Mouse (Mus musculus): ENCODE results near the gene Nsfl1c. TPM values are rescaled to one million over a fixed set of nuclear protein-coding genes. Genes with fewer than 3 reads are reported as not detected.
A peak's percentile ranks its signal among the peaks of the same experiment; 100 is the strongest.
"Not testable (repeated sequence)": the region's sequence is repeated elsewhere in the genome, so short reads cannot be mapped to it uniquely, and the experiment has no call there.

Gene Nsfl1c
- polyA plus RNA-seq (2014; fragmentation: Nextera tagmentation; extraction: Ambion mirVana) = 198 and 253 TPM in 2 replicates

DNA sequence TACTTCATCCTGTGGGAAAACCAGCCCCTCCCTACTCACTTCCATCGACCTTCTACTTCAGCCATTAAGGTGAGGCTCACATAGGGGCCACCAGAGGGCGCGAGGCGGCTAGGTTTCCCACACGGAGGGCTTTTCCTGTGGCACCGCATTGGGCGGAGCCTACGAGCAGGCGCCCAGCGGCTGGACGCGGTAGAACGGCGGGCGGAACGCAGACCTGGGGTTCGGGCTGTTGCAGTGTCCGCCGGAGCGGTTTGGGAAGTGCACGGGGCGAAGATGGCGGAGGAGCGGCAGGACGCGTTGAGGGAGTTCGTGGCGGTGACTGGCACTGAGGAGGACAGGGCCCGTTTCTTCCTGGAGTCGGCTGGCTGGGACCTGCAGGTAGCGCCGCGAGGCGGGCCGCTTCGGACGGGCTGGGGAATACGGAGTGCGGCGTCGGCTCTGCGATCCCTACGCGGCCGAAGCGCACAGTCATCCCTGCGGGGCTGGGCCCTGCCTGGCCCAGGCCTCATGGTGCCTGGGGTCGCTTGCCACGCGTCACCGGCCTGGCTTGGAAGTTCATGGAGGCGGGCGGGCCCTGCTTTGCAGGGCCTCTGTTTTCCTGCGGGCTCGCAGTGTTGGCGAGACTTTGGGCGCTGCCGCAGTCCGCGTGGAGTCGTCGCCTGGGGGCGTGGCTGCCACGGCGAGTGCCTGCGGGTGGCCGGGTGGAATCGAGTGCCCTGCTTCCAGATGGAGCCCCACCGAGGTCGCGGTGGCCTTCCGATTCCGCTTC, at the start of gene Nsfl1c:
Nsfl1c (plus strand) TSS at position 148 of the 769 bp plus-strand sequence.
- WGBS = under 1% methylated on average over 72 of the region's 73 CpGs
- no peaks in the 10 kb centered on the region for H3K9me3 ChIP-seq (ENCODE audit: control insufficient read depth, low read length)

GRCm38 (mm10) chr2:151476053-151476452, 17.9 kb upstream of the Nsfl1c start, which contains the start of gene 4921509C19Rik:
TSS of gene 4921509C19Rik (minus strand) at chr2:151476153.
- not testable (repeated sequence) for H3K27me3 ChIP-seq (ENCODE audit: control insufficient read depth, insufficient read depth, low read length); H3K4me3 ChIP-seq (ENCODE audit: low read length); H3K9ac ChIP-seq (ENCODE audit: low read depth, low read length); ATAC-seq (ENCODE audit: low FRiP score, low TSS enrichment); H3K27ac ChIP-seq (ENCODE audit: low read depth, low read length); H3K36me3 ChIP-seq (ENCODE audit: control insufficient read depth, insufficient read depth, low read length); H3K4me1 ChIP-seq (ENCODE audit: control insufficient read depth, insufficient read depth, low read length); H3K9me3 ChIP-seq (ENCODE audit: control insufficient read depth, low read length); H3K4me2 ChIP-seq (replicated peaks; ENCODE audit: low read depth, low read length)
- 89% methylated on average over 5 of the region's 5 CpGs for WGBS

More for the DNA sequence above, at the start of gene Nsfl1c:
- no peaks in the 10 kb centered on the region for H3K27me3 ChIP-seq (ENCODE audit: control insufficient read depth, insufficient read depth, low read length)
- peak within 1 kb of the TSS; percentile 88 for H3K9ac ChIP-seq (ENCODE audit: low read depth, low read length)
- H3K4me2 ChIP-seq (replicated peaks; ENCODE audit: low read depth, low read length) = peak within 1 kb of the TSS; percentile 76
- peak; percentile 100 for ATAC-seq (ENCODE audit: low FRiP score, low TSS enrichment)
- H3K4me3 ChIP-seq (ENCODE audit: low read length) = peak within 1 kb of the TSS; percentile 94
- H3K27ac ChIP-seq (ENCODE audit: low read depth, low read length) = no peak within 1 kb of the TSS
- peaks cover 5% of the 10 kb centered on the region; the same call in 1 of the 2 replicates for H3K4me1 ChIP-seq (ENCODE audit: control insufficient read depth, insufficient read depth, low read length)
- peaks cover 23% of the 10 kb centered on the region for H3K36me3 ChIP-seq (ENCODE audit: control insufficient read depth, insufficient read depth, low read length)

- no peak overlapping the region for H3K4me2 ChIP-seq (replicated peaks; ENCODE audit: low read depth, low read length)
- H3K4me3 ChIP-seq (ENCODE audit: low read length) = no peak overlapping the region
- H3K4me1 ChIP-seq (ENCODE audit: control insufficient read depth, insufficient read depth, low read length) = no peaks in the 10 kb centered on the region
- H3K27ac ChIP-seq (ENCODE audit: low read depth, low read length) = no peak overlapping the region
- H3K9ac ChIP-seq (ENCODE audit: low read depth, low read length) = no peak overlapping the region
- H3K27me3 ChIP-seq (ENCODE audit: control insufficient read depth, insufficient read depth, low read length) = no peaks in the 10 kb centered on the region
- H3K9me3 ChIP-seq (ENCODE audit: control insufficient read depth, low read length) = no peaks in the 10 kb centered on the region
- ATAC-seq (ENCODE audit: low FRiP score, low TSS enrichment) = no peak
- H3K36me3 ChIP-seq (ENCODE audit: control insufficient read depth, insufficient read depth, low read length) = no peaks in the 10 kb centered on the region
These were observed 7.5 kb upstream of the Nsfl1c start for GRCm38 (mm10) chr2:151486496-151486895.

GRCm38 (mm10) chr2:151498358-151498757, 4.4 kb downstream of the Nsfl1c start:
- Histone ChIP-seq H3K4me3 (ENCODE audit: low read length) (no peak overlapping the region), H3K9me3 (ENCODE audit: control insufficient read depth, low read length) (no peaks in the 10 kb centered on the region), H3K27me3 (ENCODE audit: control insufficient read depth, insufficient read depth, low read length) (no peaks in the 10 kb centered on the region), H3K36me3 (ENCODE audit: control insufficient read depth, insufficient read depth, low read length) (peaks cover 55% of the 10 kb centered on the region), H3K4me2 (replicated peaks; ENCODE audit: low read depth, low read length) (no peak overlapping the region), H3K9ac (ENCODE audit: low read depth, low read length) (no peak overlapping the region), H3K4me1 (ENCODE audit: control insufficient read depth, insufficient read depth, low read length) (peaks cover 5% of the 10 kb centered on the region; the same call in 1 of the 2 replicates), H3K27ac (ENCODE audit: low read depth, low read length) (no peak overlapping the region)
- 67% methylated on average over 3 of the region's 3 CpGs for WGBS
- ATAC-seq (ENCODE audit: low FRiP score, low TSS enrichment) = no peak

GRCm38 (mm10) chr2:151500442-151501007, 6.5 kb downstream of the Nsfl1c start:
- no peaks in the 10 kb centered on the region for H3K9me3 ChIP-seq (ENCODE audit: control insufficient read depth, low read length)
- no peaks in the 10 kb centered on the region for H3K27me3 ChIP-seq (ENCODE audit: control insufficient read depth, insufficient read depth, low read length)
- H3K4me2 ChIP-seq (replicated peaks; ENCODE audit: low read depth, low read length) = no peak overlapping the region
- 92% methylated on average over 6 of the region's 6 CpGs for WGBS
- no peaks in the 10 kb centered on the region for H3K4me1 ChIP-seq (ENCODE audit: control insufficient read depth, insufficient read depth, low read length)
- H3K27ac ChIP-seq (ENCODE audit: low read depth, low read length) = no peak overlapping the region
- no peak overlapping the region for H3K4me3 ChIP-seq (ENCODE audit: low read length)
- H3K36me3 ChIP-seq (ENCODE audit: control insufficient read depth, insufficient read depth, low read length) = peaks cover 74% of the 10 kb centered on the region
- no peak for ATAC-seq (ENCODE audit: low FRiP score, low TSS enrichment)
- H3K9ac ChIP-seq (ENCODE audit: low read depth, low read length) = no peak overlapping the region

- Histone ChIP-seq H3K4me3 (ENCODE audit: low read length) (no peak overlapping the region), H3K27me3 (ENCODE audit: control insufficient read depth, insufficient read depth, low read length) (no peaks in the 10 kb centered on the region), H3K9ac (ENCODE audit: low read depth, low read length) (no peak overlapping the region), H3K27ac (ENCODE audit: low read depth, low read length) (no peak overlapping the region), H3K4me1 (ENCODE audit: control insufficient read depth, insufficient read depth, low read length) (no peaks in the 10 kb centered on the region), H3K9me3 (ENCODE audit: control insufficient read depth, low read length) (no peaks in the 10 kb centered on the region), H3K4me2 (replicated peaks; ENCODE audit: low read depth, low read length) (no peak overlapping the region), H3K36me3 (ENCODE audit: control insufficient read depth, insufficient read depth, low read length) (peaks cover 82% of the 10 kb centered on the region)
- no peak for ATAC-seq (ENCODE audit: low FRiP score, low TSS enrichment)
- 90% methylated on average over 4 of the region's 4 CpGs for WGBS
These were observed 10.2 kb downstream of the Nsfl1c start for GRCm38 (mm10) chr2:151504226-151504625.

DNA sequence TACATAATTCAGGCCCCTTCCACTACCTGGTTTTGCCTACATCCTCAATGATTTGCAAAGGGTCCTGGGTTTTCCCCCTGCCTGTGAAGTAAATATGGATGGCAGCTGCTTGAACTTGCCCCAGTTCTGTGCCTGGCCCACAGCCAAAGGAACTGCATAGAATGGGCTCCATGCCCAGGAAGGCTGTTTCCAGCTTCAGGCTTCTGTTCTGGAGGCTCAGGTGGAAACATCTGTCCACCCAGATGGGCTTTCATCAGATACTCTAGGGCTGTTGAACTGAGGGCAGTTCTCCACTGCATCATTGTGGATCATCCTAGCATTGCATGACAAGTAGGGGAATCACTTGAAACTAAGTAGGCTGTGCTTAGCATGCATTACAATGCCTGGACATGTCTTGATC, 18.2 kb downstream of the Nsfl1c start:
- no peak overlapping the region for H3K9ac ChIP-seq (ENCODE audit: low read depth, low read length)
- H3K4me2 ChIP-seq (replicated peaks; ENCODE audit: low read depth, low read length) = no peak overlapping the region
- no peak overlapping the region for H3K4me3 ChIP-seq (ENCODE audit: low read length)
- H3K4me1 ChIP-seq (ENCODE audit: control insufficient read depth, insufficient read depth, low read length) = no peaks in the 10 kb centered on the region
- no peaks in the 10 kb centered on the region for H3K9me3 ChIP-seq (ENCODE audit: control insufficient read depth, low read length)
- H3K36me3 ChIP-seq (ENCODE audit: control insufficient read depth, insufficient read depth, low read length) = peaks cover 85% of the 10 kb centered on the region
- no peak overlapping the region for H3K27ac ChIP-seq (ENCODE audit: low read depth, low read length)
- no peak for ATAC-seq (ENCODE audit: low FRiP score, low TSS enrichment)
- no peaks in the 10 kb centered on the region for H3K27me3 ChIP-seq (ENCODE audit: control insufficient read depth, insufficient read depth, low read length)

DNA sequence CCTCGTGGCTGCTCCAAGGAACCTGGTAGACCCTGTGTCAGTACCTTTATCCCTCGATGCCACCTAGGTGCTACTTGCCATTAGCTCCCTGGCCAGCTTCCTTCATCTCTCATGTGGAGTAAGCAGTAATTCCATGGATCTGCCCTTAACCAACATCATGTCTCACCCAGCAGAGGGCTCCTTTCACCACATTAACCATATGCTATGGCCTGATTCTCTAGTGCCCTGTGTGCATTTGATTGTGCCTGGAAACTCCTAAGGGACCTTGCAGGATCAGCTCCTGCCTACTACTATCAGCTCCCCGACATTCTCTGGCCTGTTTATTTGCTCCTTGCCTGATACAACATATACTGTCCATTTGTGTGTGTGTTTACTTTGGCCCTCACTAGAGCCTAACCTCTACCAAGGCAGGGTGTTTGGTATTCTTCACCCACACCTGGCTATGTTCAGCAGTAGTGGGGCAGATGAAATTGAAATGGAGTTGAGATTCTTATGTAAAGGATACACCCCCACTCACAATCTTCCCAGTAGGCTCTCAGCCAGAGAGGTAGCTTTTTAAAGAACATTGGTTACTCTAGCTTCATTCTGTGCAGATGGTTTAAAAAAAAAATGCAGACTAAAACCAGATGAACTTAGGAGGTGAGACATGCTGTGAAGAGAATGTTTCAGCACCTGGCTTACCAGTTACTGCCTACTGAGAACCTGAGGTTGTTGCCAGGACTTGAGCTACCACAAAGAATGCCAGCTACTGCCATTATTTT, 19.7 kb downstream of the Nsfl1c start:
- WGBS = 83% methylated on average over 3 of the region's 3 CpGs
- H3K27ac ChIP-seq (ENCODE audit: low read depth, low read length) = no peak overlapping the region

GRCm38 (mm10) chr2:151519000-151519399, 25.0 kb downstream of the Nsfl1c start:
- Histone ChIP-seq H3K27ac (ENCODE audit: low read depth, low read length) (no peak overlapping the region), H3K27me3 (ENCODE audit: control insufficient read depth, insufficient read depth, low read length) (no peaks in the 10 kb centered on the region), H3K4me2 (replicated peaks; ENCODE audit: low read depth, low read length) (no peak overlapping the region), H3K9ac (ENCODE audit: low read depth, low read length) (no peak overlapping the region), H3K4me3 (ENCODE audit: low read length) (no peak overlapping the region), H3K9me3 (ENCODE audit: control insufficient read depth, low read length) (no peaks in the 10 kb centered on the region), H3K4me1 (ENCODE audit: control insufficient read depth, insufficient read depth, low read length) (no peaks in the 10 kb centered on the region), H3K36me3 (ENCODE audit: control insufficient read depth, insufficient read depth, low read length) (peaks cover 36% of the 10 kb centered on the region; the same call in 1 of the 2 replicates)
- WGBS = 94% methylated on average over 2 of the region's 2 CpGs
- no peak for ATAC-seq (ENCODE audit: low FRiP score, low TSS enrichment)

More for the DNA sequence above, 19.7 kb downstream of the Nsfl1c start:
- Histone ChIP-seq H3K9me3 (ENCODE audit: control insufficient read depth, low read length) (no peaks in the 10 kb centered on the region), H3K4me3 (ENCODE audit: low read length) (no peak overlapping the region), H3K4me2 (replicated peaks; ENCODE audit: low read depth, low read length) (no peak overlapping the region), H3K27me3 (ENCODE audit: control insufficient read depth, insufficient read depth, low read length) (no peaks in the 10 kb centered on the region), H3K36me3 (ENCODE audit: control insufficient read depth, insufficient read depth, low read length) (peaks cover 79% of the 10 kb centered on the region), H3K9ac (ENCODE audit: low read depth, low read length) (no peak overlapping the region), H3K4me1 (ENCODE audit: control insufficient read depth, insufficient read depth, low read length) (no peaks in the 10 kb centered on the region)
- no peak for ATAC-seq (ENCODE audit: low FRiP score, low TSS enrichment)

All from kidney, embryonic 14.5 days (tissue).